Mouse (Mus musculus) Patski (cell line): ENCODE measurements around the gene Srgn. TPM values are rescaled to one million over a fixed set of nuclear protein-coding genes. Genes with fewer than 3 reads are reported as not detected.

Source experiments
- ATAC-seq: fragments of 100-300 bp; one replicate; pipeline ENCODE4 v1.8.0; 2021
- CTCF ChIA-PET: fragments of 350-600 bp; sonication (Branson Sonifier 250); formaldehyde crosslinking; loops from one replicate; lab custom pipeline; 2022; ENCODE audit warnings: inconsistent platforms; lab: Charles Lee
- POLR2A ChIA-PET: fragments of 350-600 bp; sonication (Branson Sonifier 250); formaldehyde crosslinking; loops from one replicate; lab custom pipeline; 2022; ENCODE audit warnings: antibody characterized with exemption, inconsistent platforms; lab: Charles Lee
- DNase-seq: peaks from one replicate; pipeline ENCODE4 v3.0.0-alpha.2; 2011; ENCODE audit warnings: low read depth, low spot score
- H3K27me3 ChIP-seq: fragments of 371-371 bp; one replicate; pipeline ENCODE4 v1.5.1; 2021
- CTCF ChIP-seq: fragments of 100-300 bp; IDR thresholded peaks from one replicate; pipeline ENCODE4 v1.5.1; 2021
- in situ Hi-C: fragments of 300-500 bp; cut with MboI; formaldehyde crosslinking; loops from 3 replicates; pipeline ENCODE4 v1.11.1; 2018; ENCODE audit warnings: low pct_unique_long_range_greater_than_20kb, mixed read lengths
- polyA plus RNA-seq: library from polyadenylated mRNA; unstranded; gene quantifications from one replicate; pipeline ENCODE4 v1.2.3, GENCODE M21; 2021

Srgn gene
- polyA plus RNA-seq, 1 experiment from 2014 or later, result not detected

DNA sequence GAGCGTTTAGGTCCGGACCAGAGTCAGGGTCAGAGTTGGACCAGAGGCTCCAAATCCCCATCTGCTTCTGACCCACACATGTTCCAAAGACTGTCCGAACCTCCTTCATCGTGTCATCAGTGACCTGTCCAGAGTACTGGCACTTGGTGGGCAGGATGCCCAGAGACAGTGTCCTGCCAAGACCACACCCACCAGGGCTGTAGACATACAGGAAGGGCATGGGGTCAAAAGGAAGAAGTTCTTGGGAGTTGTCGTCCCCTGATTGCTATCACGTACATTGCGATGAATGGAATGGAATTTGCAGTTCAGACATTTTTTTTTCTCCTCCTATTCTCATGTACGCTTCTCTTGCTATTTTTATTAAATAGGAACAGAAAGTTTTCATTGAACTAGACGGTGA lies 2.9 kb upstream of the Srgn start:
- DNase-seq (no peak), ATAC-seq (no peak)
- in situ Hi-C loops, result no loop called here
- CTCF ChIA-PET, result interaction anchor here (0.9 to 1.7 kb wide), 3 partner anchors 19 to 49 kb away, joined by 3 read pairs; no protein-coding TSS in a partner anchor
- H3K27me3 ChIP-seq, result peaks cover 15% of the 10 kb centered on the region
- TF ChIP-seq CTCF, result no peak
- POLR2A ChIA-PET, result interaction anchor here (0.6 kb wide), 1 partner anchor 157 kb away, joined by 3 read pairs; no protein-coding TSS in a partner anchor

GRCm38 (mm10) chr10:62522346-62522950 lies 4.8 kb downstream of the Srgn start:
- no peak for TF ChIP-seq CTCF
- in situ Hi-C loops, result no loop called here
- POLR2A ChIA-PET, result no interaction called here
- H3K27me3 ChIP-seq, result peaks cover 20% of the 10 kb centered on the region
- DNase-seq (no peak), ATAC-seq (no peak)
- CTCF ChIA-PET, result no interaction called here

- peaks cover 18% of the 10 kb centered on the region for H3K27me3 ChIP-seq
- DNase-seq (no peak), ATAC-seq (no peak)
- ChIA-PET CTCF (no interaction called here), POLR2A (no interaction called here)
- TF ChIP-seq CTCF, result no peak
- in situ Hi-C loops, result no loop called here
Observed at GRCm38 (mm10) chr10:62521763-62522162, 5.5 kb downstream of the Srgn start.

GRCm38 (mm10) chr10:62520911-62521310 lies 6.3 kb downstream of the Srgn start:
- POLR2A ChIA-PET, result no interaction called here
- no peak for TF ChIP-seq CTCF
- H3K27me3 ChIP-seq, result peaks cover 12% of the 10 kb centered on the region
- DNase-seq (no peak), ATAC-seq (no peak)
- in situ Hi-C loops, result no loop called here
- CTCF ChIA-PET, result no interaction called here

DNA sequence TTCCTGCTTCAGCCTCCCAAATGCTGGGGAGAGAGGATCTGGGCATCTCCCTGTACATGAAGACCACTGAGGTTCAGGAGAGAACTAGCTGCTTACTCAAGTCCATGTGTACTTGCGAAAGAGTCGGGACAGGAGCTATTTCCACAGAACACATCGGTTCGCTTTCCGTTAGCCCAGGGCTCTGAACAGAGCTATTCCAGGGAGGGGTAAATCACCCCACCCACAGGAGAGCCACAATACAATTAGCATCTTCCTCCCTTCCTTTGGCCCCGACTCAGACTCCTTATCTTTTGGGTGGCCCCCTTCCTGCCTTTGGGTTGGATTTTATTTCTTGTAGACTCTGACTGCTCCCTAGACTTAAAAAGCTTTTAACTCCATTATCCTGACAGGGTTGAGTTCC lies 9.7 kb downstream of the Srgn start:
- no peak for ATAC-seq
- in situ Hi-C loops, result no loop called here
- no peak for TF ChIP-seq CTCF
- no peak for DNase-seq
- H3K27me3 ChIP-seq, result no peaks in the 10 kb centered on the region
- ChIA-PET POLR2A (no interaction called here), CTCF (no interaction called here)

DNA sequence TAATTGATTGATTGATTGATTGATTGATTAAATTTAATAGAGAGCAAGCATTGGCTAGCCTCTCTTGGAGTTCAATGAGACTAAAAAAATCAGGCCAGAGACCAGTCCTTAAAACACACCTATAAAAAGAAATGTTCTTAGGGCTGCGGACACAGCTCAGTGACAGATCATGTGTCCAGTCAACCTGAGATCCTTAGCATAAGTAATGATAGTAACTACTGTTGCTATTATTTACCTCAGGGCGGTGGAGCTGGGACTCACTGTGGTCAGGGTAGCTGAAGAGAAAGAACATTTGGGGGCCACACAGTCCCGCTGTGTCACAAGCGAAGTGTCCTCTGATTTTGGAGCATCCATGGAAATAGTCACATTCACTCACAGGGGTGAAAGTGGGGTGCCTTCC lies 14.4 kb downstream of the Srgn start:
- DNase-seq (no peak), ATAC-seq (no peak)
- in situ Hi-C loops, result no loop called here
- ChIA-PET POLR2A (no interaction called here), CTCF (interaction anchor here (1.9 kb wide), 1 partner anchor 38 kb away, joined by 7 read pairs; no protein-coding TSS in a partner anchor)
- TF ChIP-seq CTCF, result no peak
- no peaks in the 10 kb centered on the region for H3K27me3 ChIP-seq

- H3K27me3 ChIP-seq, result no peaks in the 10 kb centered on the region
- TF ChIP-seq CTCF, result no peak
- in situ Hi-C loops, result no loop called here
- DNase-seq, result no peak
- ChIA-PET POLR2A (no interaction called here), CTCF (no interaction called here)
- no peak for ATAC-seq
Observed at GRCm38 (mm10) chr10:62511528-62511927, 15.7 kb downstream of the Srgn start.

DNA sequence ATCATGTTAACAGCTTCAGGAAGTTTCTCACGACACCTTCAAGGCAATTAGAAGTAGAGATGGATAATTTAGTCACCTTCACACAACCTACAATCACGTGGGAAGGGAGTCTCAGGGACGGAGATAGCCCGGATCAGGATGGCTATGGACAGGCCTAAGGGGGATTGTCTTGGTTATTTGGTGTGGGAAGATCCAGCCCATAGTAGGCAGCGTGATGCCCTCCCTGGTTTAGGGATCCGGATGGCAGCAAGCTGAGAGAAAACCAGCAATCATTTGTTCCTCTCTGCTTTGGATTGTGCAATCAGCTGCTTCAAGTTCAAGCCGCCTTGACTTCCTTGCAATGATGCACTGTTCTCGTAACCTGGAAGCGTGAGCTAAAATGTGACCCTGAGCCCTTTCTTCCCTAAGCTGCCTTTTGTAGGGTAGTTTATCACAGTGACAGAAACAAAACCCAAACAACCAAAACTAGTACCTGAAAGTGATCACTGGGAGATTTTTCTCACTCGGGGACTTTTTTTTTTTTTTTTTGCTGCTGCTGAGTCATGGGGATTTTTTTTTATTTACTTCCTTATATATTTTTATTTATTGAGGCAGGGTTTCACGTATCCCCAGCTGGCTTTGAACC lies 18.1 kb downstream of the Srgn start:
- DNase-seq, result no peak
- in situ Hi-C loops, result no loop called here
- POLR2A ChIA-PET, result no interaction called here
- CTCF ChIA-PET, result interaction anchor here (1.4 to 2.3 kb wide), 2 partner anchors 9 to 42 kb away, joined by 5 to 7 read pairs; no protein-coding TSS in a partner anchor
- no peak for ATAC-seq
- H3K27me3 ChIP-seq, result no peaks in the 10 kb centered on the region
- no peak for TF ChIP-seq CTCF

- H3K27me3 ChIP-seq, result no peaks in the 10 kb centered on the region
- no peak for TF ChIP-seq CTCF
- ChIA-PET POLR2A (no interaction called here), CTCF (interaction anchor here (2.3 kb wide), 1 partner anchor 42 kb away, joined by 7 read pairs; no protein-coding TSS in a partner anchor)
- in situ Hi-C loops, result no loop called here
- no peak for DNase-seq
- ATAC-seq, result no peak
Observed at GRCm38 (mm10) chr10:62508459-62508858, 18.8 kb downstream of the Srgn start.

DNA sequence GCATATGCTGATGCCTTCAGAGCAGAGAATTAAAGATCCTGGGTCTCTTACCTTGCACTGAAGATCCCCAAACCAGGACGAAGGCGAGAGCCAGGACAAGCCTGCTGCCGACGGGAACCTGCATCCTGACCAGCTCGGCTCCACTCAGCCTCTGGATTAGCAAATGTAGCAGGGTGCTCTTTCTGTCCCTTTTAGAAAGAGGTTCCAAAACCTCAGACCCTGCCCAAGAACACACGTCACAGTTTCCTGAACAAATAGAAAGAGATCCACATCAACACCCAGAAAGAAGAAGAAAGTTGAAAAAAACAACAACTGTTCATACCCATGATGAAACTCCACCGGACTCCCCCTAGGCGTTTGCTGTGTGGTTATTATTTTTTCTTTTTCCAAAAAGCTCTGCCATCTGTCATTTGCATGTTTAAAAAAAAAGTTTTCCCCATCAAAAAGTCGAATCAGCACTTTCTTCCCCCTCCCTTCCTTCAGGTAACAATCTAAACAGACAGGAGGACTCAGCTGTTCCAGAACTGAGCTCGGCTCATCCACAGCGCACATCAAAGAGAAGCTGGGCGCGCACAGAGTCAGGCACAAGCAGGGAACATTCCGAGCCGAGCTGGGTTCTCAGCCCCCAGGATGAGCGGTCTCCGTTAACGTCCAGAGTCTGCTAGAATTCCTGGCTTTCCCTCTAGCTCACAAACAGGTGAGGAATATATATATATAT lies 19.5 kb downstream of the Srgn start:
- no peak for ATAC-seq
- H3K27me3 ChIP-seq, result no peaks in the 10 kb centered on the region
- ChIA-PET POLR2A (no interaction called here), CTCF (interaction anchor here (1.5 to 2.3 kb wide), 3 partner anchors 23 to 50 kb away, joined by 3 to 7 read pairs (median 4); no protein-coding TSS in a partner anchor)
- in situ Hi-C loops, result no loop called here
- DNase-seq, result no peak
- TF ChIP-seq CTCF, result no peak

DNA sequence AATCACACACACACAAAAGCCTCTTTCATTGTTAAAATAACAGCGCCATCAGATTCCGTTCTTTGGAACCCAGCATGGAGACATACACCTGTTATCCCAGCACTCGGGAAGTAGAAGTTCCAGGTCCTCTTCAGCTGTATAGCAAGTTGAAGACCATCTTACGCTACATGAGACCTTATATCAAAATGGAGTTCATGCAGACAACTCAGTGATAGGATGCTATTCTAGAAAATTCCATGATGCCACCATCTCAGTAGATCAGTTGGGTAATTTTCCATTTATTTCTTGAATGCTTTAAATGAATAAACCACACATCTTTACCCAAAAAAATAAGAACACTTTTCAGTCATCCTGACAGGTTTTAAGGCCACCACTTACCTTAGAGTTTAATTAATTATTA lies 20.2 kb downstream of the Srgn start:
- DNase-seq (no peak), ATAC-seq (no peak)
- in situ Hi-C loops, result no loop called here
- ChIA-PET POLR2A (no interaction called here), CTCF (interaction anchor here (1.5 to 1.6 kb wide), 2 partner anchors 24 to 51 kb away, joined by 3 to 4 read pairs; no protein-coding TSS in a partner anchor)
- H3K27me3 ChIP-seq, result no peaks in the 10 kb centered on the region
- TF ChIP-seq CTCF, result no peak
